Mouse (Mus musculus) right cerebral cortex, adult 2 months (tissue): ENCODE results near the gene Olfr522.

Experiments
- DNase-seq, 2 experiments: peaks; one replicate each; pipeline ENCODE4 v3.0.0; 2021 to 2022; ENCODE audit warnings: low spot score in 2 of 2

Olfr522 gene

GRCm38 (mm10) chr7:140115583-140116328 is 48.8 kb downstream of the Olfr522 start, which contains the start of gene Paox:
Gene Paox (plus strand): TSS chr7:140115799.
- peak; percentile 56 to 64 for DNase-seq

GRCm38 (mm10) chr7:140111943-140112342 is 52.6 kb downstream of the Olfr522 start:
- DNase-seq: no peak
